Mouse (Mus musculus) myocyte (in vitro differentiated cells): ENCODE data around the gene Acot6. TPM values are rescaled to one million over a fixed set of nuclear protein-coding genes. Genes with fewer than 3 reads are reported as not detected.

Experiments
- H3K27me3 ChIP-seq: one replicate; pipeline ENCODE4 v1.6.1; 2011; ENCODE audit not compliant: control insufficient read depth, insufficient read depth, insufficient read length
- H3K36me3 ChIP-seq: one replicate; pipeline ENCODE4 v1.6.1; 2011; ENCODE audit not compliant: control insufficient read depth, insufficient read depth
- H3K4me2 ChIP-seq: one replicate; pipeline ENCODE4 v1.6.1; 2011; ENCODE audit warnings: low read depth, control low read depth
- H3K4me3 ChIP-seq: one replicate; pipeline ENCODE4 v1.5.1; 2011; ENCODE audit warnings: mild to moderate bottlenecking, control low read depth, moderate library complexity
- H3K79me2 ChIP-seq: one replicate; pipeline ENCODE4 v1.6.1; 2011; ENCODE audit not compliant: control insufficient read depth, insufficient read depth
- H3ac ChIP-seq: one replicate; pipeline ENCODE4 v1.6.1; 2011; ENCODE audit not compliant: control insufficient read depth, insufficient read length
- CEBPB ChIP-seq: IDR thresholded peaks from 2 replicates; pipeline ENCODE4 v1.6.1; 2011; ENCODE audit warnings: mild to moderate bottlenecking, moderate library complexity; ENCODE audit not compliant: poor library complexity, insufficient read depth, severe bottlenecking
- E2F4 ChIP-seq: IDR thresholded peaks from one replicate; pipeline ENCODE4 v1.6.1; 2011; ENCODE audit warnings: mild to moderate bottlenecking, control low read depth, moderate library complexity; ENCODE audit not compliant: insufficient read depth
- MAX ChIP-seq: IDR thresholded peaks from one replicate; pipeline ENCODE4 v1.6.1; 2011; ENCODE audit warnings: low read depth, mild to moderate bottlenecking, control low read depth
- MYOD1 ChIP-seq, 3 experiments: IDR thresholded peaks; one replicate each; pipeline ENCODE4 v1.6.1; 2011; ENCODE audit warnings: control low read depth in 2 of 3, low read depth in 2 of 3, mild to moderate bottlenecking in 2 of 3, moderate library complexity in 1 of 3; ENCODE audit not compliant: insufficient read length in 2 of 3, control insufficient read depth in 1 of 3
- MYOG ChIP-seq, 3 experiments: IDR thresholded peaks; one replicate each; pipeline ENCODE4 v1.6.1; 2011; ENCODE audit warnings: control low read depth in 2 of 3, low read depth in 2 of 3, mild to moderate bottlenecking in 2 of 3; ENCODE audit not compliant: insufficient read length in 2 of 3, control insufficient read depth in 1 of 3, insufficient read depth in 1 of 3
- POLR2A ChIP-seq: IDR thresholded peaks from one replicate; pipeline ENCODE4 v1.6.1; 2011; ENCODE audit warnings: low read depth, mild to moderate bottlenecking, control low read depth, moderate library complexity; ENCODE audit not compliant: insufficient read length
- POLR2AphosphoS2 ChIP-seq: IDR thresholded peaks from one replicate; pipeline ENCODE4 v1.6.1; 2011; ENCODE audit warnings: low read depth, control low read depth; ENCODE audit not compliant: insufficient read length
- REST ChIP-seq: IDR thresholded peaks from one replicate; pipeline ENCODE4 v1.6.1; 2011; ENCODE audit warnings: mild to moderate bottlenecking, control low read depth, moderate library complexity; ENCODE audit not compliant: insufficient read depth, insufficient read length
- SRF ChIP-seq: IDR thresholded peaks from one replicate; pipeline ENCODE4 v1.6.1; 2011; ENCODE audit warnings: low read depth; ENCODE audit not compliant: control insufficient read depth, insufficient read length
- TCF12 ChIP-seq: IDR thresholded peaks from one replicate; pipeline ENCODE4 v1.6.1; 2011; ENCODE audit warnings: mild to moderate bottlenecking, control low read depth; ENCODE audit not compliant: poor library complexity, insufficient read depth, severe bottlenecking
- TCF3 ChIP-seq: IDR thresholded peaks from one replicate; pipeline ENCODE4 v1.6.1; 2011; ENCODE audit warnings: low read depth, control low read depth; ENCODE audit not compliant: insufficient read length
- USF1 ChIP-seq: IDR thresholded peaks from one replicate; pipeline ENCODE4 v1.6.1; 2011; ENCODE audit warnings: low read depth, mild to moderate bottlenecking, control low read depth, moderate library complexity
- polyA plus RNA-seq: library from polyadenylated mRNA; unstranded; fragments of >200 nt; fragmentation: generic; extraction: Trizol; gene quantifications from one replicate; pipeline ENCODE4 v1.2.1, GENCODE M21; 2012; ENCODE audit warnings: missing spikeins

Acot6 gene
- polyA plus RNA-seq, 1 experiment: 1.2 TPM

DNA sequence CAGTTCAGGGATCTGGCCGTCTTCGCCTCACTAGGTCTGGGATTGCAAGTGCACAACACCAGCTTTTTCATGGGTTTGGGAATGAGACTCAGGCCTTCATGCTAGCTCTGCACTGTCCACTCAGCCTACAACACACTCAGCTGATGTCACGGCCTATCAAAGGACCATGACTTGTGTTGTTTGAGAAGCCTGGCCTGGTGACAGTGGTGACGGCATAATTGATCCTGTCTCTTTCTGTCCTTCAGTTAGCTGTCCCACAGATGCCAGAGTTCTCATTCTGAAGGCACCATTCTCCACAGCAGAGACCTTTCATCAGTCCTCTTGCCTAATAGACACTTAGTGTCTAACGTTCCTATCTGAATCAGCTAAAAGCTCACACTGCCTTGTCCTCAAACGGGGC, 28.1 kb downstream of the Acot6 start:
- Histone ChIP-seq H3K4me3 (no peak overlapping the region), H3K36me3 (peaks cover 28% of the 10 kb centered on the region), H3K79me2 (no peaks in the 10 kb centered on the region), H3ac (no peak overlapping the region), H3K4me2 (no peak overlapping the region), H3K27me3 (no peaks in the 10 kb centered on the region)
- no peak for TF ChIP-seq POLR2A
- TF ChIP-seq TCF12: no peak
- no peak for TF ChIP-seq MAX
- TF ChIP-seq CEBPB: no peak
- TF ChIP-seq TCF3: no peak
- no peak for TF ChIP-seq POLR2AphosphoS2
- no peak for TF ChIP-seq SRF
- TF ChIP-seq MYOD1 (IDR thresholded peaks at IDR 0.05; ENCODE audit: control insufficient read depth in 1 of 3, insufficient read length in 2 of 3, low read depth in 2 of 3): no peak
- no peak for TF ChIP-seq USF1
- TF ChIP-seq MYOG (IDR thresholded peaks at IDR 0.05; ENCODE audit: control insufficient read depth in 1 of 3, insufficient read depth in 1 of 3, insufficient read length in 2 of 3, low read depth in 2 of 3): no peak
- no peak for TF ChIP-seq E2F4
- TF ChIP-seq REST: no peak

DNA sequence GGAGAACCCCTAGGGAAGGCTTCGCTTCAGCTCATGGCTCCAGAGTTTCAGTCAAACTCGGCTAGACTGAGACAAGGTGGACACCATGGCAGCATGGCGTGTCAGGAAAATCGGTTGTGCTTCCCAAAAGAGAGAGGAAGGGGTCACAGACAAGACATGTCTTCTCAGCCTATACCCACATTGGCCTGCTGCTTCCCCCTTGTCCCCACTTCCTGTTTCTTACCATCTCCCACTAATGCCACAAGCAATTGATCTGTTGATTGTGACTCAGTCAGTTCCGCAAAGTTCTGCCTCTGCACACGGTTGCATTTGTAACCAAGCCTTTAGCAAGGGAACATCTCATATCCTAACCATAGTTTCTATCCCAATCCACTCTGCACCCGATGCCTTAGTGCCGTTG, 29.5 kb downstream of the Acot6 start:
- peaks cover 15% of the 10 kb centered on the region for H3K36me3 ChIP-seq
- TF ChIP-seq MYOD1 (IDR thresholded peaks at IDR 0.05; ENCODE audit: control insufficient read depth in 1 of 3, insufficient read length in 2 of 3, low read depth in 2 of 3) (no peak), TCF3 (no peak), POLR2A (no peak), USF1 (no peak), SRF (no peak), MAX (no peak), REST (no peak), E2F4 (no peak), POLR2AphosphoS2 (no peak), CEBPB (no peak), MYOG (IDR thresholded peaks at IDR 0.05; ENCODE audit: control insufficient read depth in 1 of 3, insufficient read depth in 1 of 3, insufficient read length in 2 of 3, low read depth in 2 of 3) (no peak), TCF12 (no peak)
- H3K79me2 ChIP-seq: no peaks in the 10 kb centered on the region
- no peak overlapping the region for H3ac ChIP-seq
- H3K4me2 ChIP-seq: no peak overlapping the region
- no peaks in the 10 kb centered on the region for H3K27me3 ChIP-seq
- no peak overlapping the region for H3K4me3 ChIP-seq

DNA sequence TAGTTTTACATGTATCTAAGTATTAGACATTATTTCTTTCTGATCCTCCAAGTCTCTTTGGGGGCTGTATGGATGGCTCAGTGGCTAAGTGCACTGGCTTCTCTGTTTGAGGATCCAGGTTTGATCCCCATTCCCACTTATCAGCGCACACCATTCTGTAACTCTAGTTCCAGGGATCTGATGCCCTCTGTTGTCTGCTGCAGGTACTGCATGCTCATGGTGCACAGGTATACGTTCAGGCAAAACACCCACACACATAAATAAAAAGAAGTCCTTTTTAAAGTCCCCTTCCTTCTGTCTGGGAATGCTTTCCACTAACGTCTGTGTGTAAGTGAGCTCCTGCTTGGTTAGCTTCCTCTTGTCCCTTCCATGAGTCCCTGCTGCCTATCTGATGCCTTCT, 31.8 kb downstream of the Acot6 start:
- Histone ChIP-seq H3K36me3 (peaks cover 16% of the 10 kb centered on the region), H3K79me2 (no peaks in the 10 kb centered on the region)
- TF ChIP-seq REST (no peak), POLR2AphosphoS2 (no peak), SRF (no peak), MYOG (IDR thresholded peaks at IDR 0.05; ENCODE audit: control insufficient read depth in 1 of 3, insufficient read depth in 1 of 3, insufficient read length in 2 of 3, low read depth in 2 of 3) (no peak), TCF12 (no peak), E2F4 (no peak), USF1 (no peak), CEBPB (no peak), TCF3 (no peak), MAX (no peak), POLR2A (no peak), MYOD1 (IDR thresholded peaks at IDR 0.05; ENCODE audit: control insufficient read depth in 1 of 3, insufficient read length in 2 of 3, low read depth in 2 of 3) (no peak)

DNA sequence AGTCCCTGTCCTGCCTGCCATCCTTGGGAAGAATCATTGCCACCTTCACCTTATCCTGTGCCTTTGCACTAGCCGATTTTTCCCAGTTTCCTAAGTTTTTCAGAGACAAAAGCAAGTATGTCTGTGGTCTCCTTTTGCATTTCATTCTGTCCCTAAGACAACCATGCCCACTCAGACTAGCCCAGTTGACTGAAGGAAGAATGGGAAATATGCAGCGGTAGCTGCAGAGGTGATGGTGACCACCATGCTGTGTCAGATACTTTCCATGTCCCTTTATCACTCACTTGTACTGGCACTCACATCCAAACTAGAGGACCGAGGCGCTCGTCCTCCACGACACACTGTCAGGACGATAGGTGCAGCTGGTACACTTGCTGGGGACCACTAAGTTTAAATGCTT, 36.7 kb downstream of the Acot6 start:
- Histone ChIP-seq H3K36me3 (peaks cover 4% of the 10 kb centered on the region), H3K4me3 (no peak overlapping the region), H3K27me3 (no peaks in the 10 kb centered on the region), H3K79me2 (no peaks in the 10 kb centered on the region), H3K4me2 (no peak overlapping the region), H3ac (no peak overlapping the region)
- no peak for TF ChIP-seq MYOG (IDR thresholded peaks at IDR 0.05; ENCODE audit: control insufficient read depth in 1 of 3, insufficient read depth in 1 of 3, insufficient read length in 2 of 3, low read depth in 2 of 3)

More for the DNA sequence above, 31.8 kb downstream of the Acot6 start:
- Histone ChIP-seq H3ac (no peak overlapping the region), H3K4me3 (no peak overlapping the region), H3K27me3 (no peaks in the 10 kb centered on the region), H3K4me2 (no peak overlapping the region)

DNA sequence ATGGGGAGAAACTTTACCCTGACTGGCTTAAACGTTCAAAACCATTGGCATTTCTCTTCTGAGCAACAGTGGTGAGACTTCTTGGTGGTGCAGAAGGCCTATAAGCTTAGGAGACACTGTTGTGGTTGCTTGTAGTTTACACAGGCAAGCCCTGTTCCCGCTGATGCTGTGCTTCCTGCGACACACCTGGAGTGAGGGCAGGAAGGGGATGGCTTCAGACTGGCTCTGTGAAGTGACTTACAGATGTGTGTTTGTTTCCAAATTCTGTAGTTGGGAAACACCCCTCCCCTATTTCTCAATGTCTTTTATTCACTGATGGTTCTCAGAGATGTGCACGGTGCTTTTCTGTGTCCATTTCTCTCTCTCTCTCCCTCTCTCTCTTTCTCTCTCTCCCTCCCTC, 39.7 kb downstream of the Acot6 start:
- Histone ChIP-seq H3ac (no peak overlapping the region), H3K4me3 (no peak overlapping the region), H3K4me2 (no peak overlapping the region), H3K36me3 (peaks cover 7% of the 10 kb centered on the region), H3K79me2 (no peaks in the 10 kb centered on the region), H3K27me3 (no peaks in the 10 kb centered on the region)
- TF ChIP-seq TCF12 (no peak), POLR2AphosphoS2 (no peak), POLR2A (no peak), TCF3 (no peak), CEBPB (no peak), REST (no peak), MYOG (IDR thresholded peaks at IDR 0.05; ENCODE audit: control insufficient read depth in 1 of 3, insufficient read depth in 1 of 3, insufficient read length in 2 of 3, low read depth in 2 of 3) (no peak), USF1 (no peak), E2F4 (no peak), MYOD1 (IDR thresholded peaks at IDR 0.05; ENCODE audit: control insufficient read depth in 1 of 3, insufficient read length in 2 of 3, low read depth in 2 of 3) (no peak), MAX (no peak), SRF (no peak)
